Mouse (Mus musculus) MEL (cell line): ENCODE results near the gene Olfr1135. TPM values are rescaled to one million over a fixed set of nuclear protein-coding genes. Genes with fewer than 3 reads are reported as not detected.

Source experiments
- DNase-seq: peaks from one replicate; pipeline ENCODE4 v3.0.0; 2011; ENCODE audit warnings: low read depth, low spot score
- H3K27ac ChIP-seq: 2 replicates; pipeline ENCODE4 v1.5.1; 2012; ENCODE audit warnings: low read depth, mild to moderate bottlenecking, control low read depth, low read length, moderate library complexity; ENCODE audit not compliant: control insufficient read depth
- H3K27me3 ChIP-seq, 2 experiments: fragments of 150-350 bp in 1 of 2; sonication (generic) in 1 of 2; 2 replicates each; pipeline ENCODE4 v1.6.1; 2012; ENCODE audit warnings: low read length in 2 of 2, mild to moderate bottlenecking in 2 of 2, improper control_type of control experiment in 1 of 2, moderate library complexity in 1 of 2; ENCODE audit not compliant: insufficient read depth in 2 of 2, control insufficient read depth in 1 of 2
- H3K36me3 ChIP-seq, 2 experiments: 2 replicates each; pipeline ENCODE4 v1.6.1; 2012 to 2014; ENCODE audit warnings: low read length in 2 of 2, improper control_type of control experiment in 1 of 2, inconsistent platforms in 1 of 2, mild to moderate bottlenecking in 1 of 2; ENCODE audit not compliant: insufficient read depth in 2 of 2, control insufficient read depth in 1 of 2
- H3K4me1 ChIP-seq, 2 experiments: fragments of 150-350 bp in 1 of 2; sonication (generic) in 1 of 2; 2 replicates each; pipeline ENCODE4 v1.6.1; 2012; ENCODE audit warnings: low read length in 2 of 2, improper control_type of control experiment in 1 of 2, mild to moderate bottlenecking in 1 of 2; ENCODE audit not compliant: insufficient read depth in 2 of 2, control insufficient read depth in 1 of 2
- H3K4me3 ChIP-seq, 2 experiments: fragments of 150-350 bp in 1 of 2; sonication (generic) in 1 of 2; 2 replicates each; pipeline ENCODE4 v1.5.1; 2012; ENCODE audit warnings: low read depth in 2 of 2, low read length in 2 of 2, mild to moderate bottlenecking in 2 of 2, moderate library complexity in 2 of 2, control low read depth in 1 of 2, improper control_type of control experiment in 1 of 2; ENCODE audit not compliant: control insufficient read depth in 1 of 2, insufficient read depth in 1 of 2
- H3K79me2 ChIP-seq: 2 replicates; pipeline ENCODE4 v1.6.1; 2012; ENCODE audit warnings: mild to moderate bottlenecking, low read length, moderate library complexity; ENCODE audit not compliant: control insufficient read depth, poor library complexity, insufficient read depth
- H3K9ac ChIP-seq: 2 replicates; pipeline ENCODE4 v1.6.1; 2012; ENCODE audit warnings: low read depth, mild to moderate bottlenecking, control low read depth, low read length, moderate library complexity; ENCODE audit not compliant: control insufficient read depth, poor library complexity, severe bottlenecking
- H3K9me3 ChIP-seq: fragments of 150-350 bp; sonication (generic); replicated peaks from 2 replicates; pipeline ENCODE4 v1.6.1; 2012; ENCODE audit warnings: mild to moderate bottlenecking, low read length, improper control_type of control experiment, moderate library complexity; ENCODE audit not compliant: insufficient read depth
- BHLHE40 ChIP-seq: IDR thresholded peaks from 2 replicates; pipeline ENCODE4 v1.6.1; 2012; ENCODE audit warnings: low read depth, mild to moderate bottlenecking, inconsistent platforms, low read length, improper control_type of control experiment, borderline replicate concordance
- E2F4 ChIP-seq: IDR thresholded peaks from 2 replicates; pipeline ENCODE4 v1.6.1; 2011; ENCODE audit warnings: low read depth, low read length, improper control_type of control experiment, borderline replicate concordance
- ELF1 ChIP-seq: IDR thresholded peaks from 2 replicates; pipeline ENCODE4 v1.6.1; 2014; ENCODE audit warnings: low read depth, mild to moderate bottlenecking, inconsistent platforms, low read length, improper control_type of control experiment, moderate library complexity
- ETS1 ChIP-seq: IDR thresholded peaks from 2 replicates; pipeline ENCODE4 v1.6.1; 2012; ENCODE audit warnings: low read depth, mild to moderate bottlenecking, inconsistent platforms, low read length, improper control_type of control experiment, moderate library complexity
- KAT2A ChIP-seq: conservative IDR thresholded peaks from 2 replicates; pipeline ENCODE4 v1.6.1; 2012; ENCODE audit warnings: low read depth, low read length, improper control_type of control experiment, inconsistent platforms
- MAZ ChIP-seq: IDR thresholded peaks from 2 replicates; pipeline ENCODE4 v1.6.1; 2012; ENCODE audit warnings: low read depth, mild to moderate bottlenecking, inconsistent platforms, low read length, improper control_type of control experiment
- MEF2A ChIP-seq: IDR thresholded peaks from 2 replicates; pipeline ENCODE4 v1.6.1; 2014; ENCODE audit warnings: low read depth, mild to moderate bottlenecking, inconsistent platforms, low read length, improper control_type of control experiment; ENCODE audit not compliant: poor library complexity, insufficient replicate concordance, severe bottlenecking; ENCODE audit errors: extremely low read depth
- MXI1 ChIP-seq: IDR thresholded peaks from 2 replicates; pipeline ENCODE4 v1.6.1; 2011; ENCODE audit warnings: mild to moderate bottlenecking, low read depth, low read length, improper control_type of control experiment
- MYC ChIP-seq: IDR thresholded peaks from 2 replicates; pipeline ENCODE4 v1.6.1; 2011; ENCODE audit warnings: low read depth, mild to moderate bottlenecking, low read length, improper control_type of control experiment, moderate library complexity
- NRF1 ChIP-seq: IDR thresholded peaks from 2 replicates; pipeline ENCODE4 v1.6.1; 2014; ENCODE audit warnings: low read depth, mild to moderate bottlenecking, inconsistent platforms, low read length, improper control_type of control experiment, moderate library complexity; ENCODE audit not compliant: poor library complexity, insufficient read depth, severe bottlenecking
- POLR2A ChIP-seq, 2 experiments: IDR thresholded peaks; 2 replicates each; pipeline ENCODE4 v1.6.1; 2011 to 2012; ENCODE audit warnings: low read length in 2 of 2, mild to moderate bottlenecking in 2 of 2, control low read depth in 1 of 2, improper control_type of control experiment in 1 of 2, low read depth in 1 of 2, moderate library complexity in 1 of 2; ENCODE audit not compliant: control insufficient read depth in 1 of 2, insufficient read depth in 1 of 2, poor library complexity in 1 of 2
- POLR2AphosphoS2 ChIP-seq: IDR thresholded peaks from 2 replicates; pipeline ENCODE4 v1.6.1; 2011; ENCODE audit warnings: low read length, improper control_type of control experiment
- SIN3A ChIP-seq: IDR thresholded peaks from 2 replicates; pipeline ENCODE4 v1.6.1; 2012; ENCODE audit warnings: low read length, improper control_type of control experiment, inconsistent platforms
- SMC3 ChIP-seq: IDR thresholded peaks from 2 replicates; pipeline ENCODE4 v1.6.1; 2011; ENCODE audit warnings: low read depth, low read length, improper control_type of control experiment
- TAL1 ChIP-seq: IDR thresholded peaks from 2 replicates; pipeline ENCODE4 v1.6.1; 2012; ENCODE audit warnings: mild to moderate bottlenecking, inconsistent platforms, low read length, moderate library complexity, mixed read lengths
- TBP ChIP-seq: IDR thresholded peaks from 2 replicates; pipeline ENCODE4 v1.8.0; 2011; ENCODE audit warnings: low read depth, low read length, improper control_type of control experiment
- TCF12 ChIP-seq: IDR thresholded peaks from 2 replicates; pipeline ENCODE4 v1.6.1; 2014; ENCODE audit warnings: low read depth, mild to moderate bottlenecking, inconsistent platforms, low read length, improper control_type of control experiment, moderate library complexity
- USF2 ChIP-seq, 2 experiments: IDR thresholded peaks; 2 replicates each; pipeline ENCODE4 v1.6.1; 2011 to 2012; ENCODE audit warnings: improper control_type of control experiment in 2 of 2, low read length in 2 of 2, borderline replicate concordance in 1 of 2, inconsistent platforms in 1 of 2, low read depth in 1 of 2, mild to moderate bottlenecking in 1 of 2; ENCODE audit not compliant: insufficient read depth in 1 of 2
- ZKSCAN1 ChIP-seq: IDR thresholded peaks from 2 replicates; pipeline ENCODE4 v1.6.1; 2012; ENCODE audit warnings: low read depth, mild to moderate bottlenecking, inconsistent platforms, low read length, improper control_type of control experiment, moderate library complexity
- ZNF384 ChIP-seq: IDR thresholded peaks from 2 replicates; pipeline ENCODE4 v1.6.1; 2012; ENCODE audit warnings: low read depth, mild to moderate bottlenecking, inconsistent platforms, low read length, improper control_type of control experiment
- polyA plus RNA-seq, 2 experiments: library from polyadenylated mRNA; stranded (reverse) in 1 of 2; unstranded in 1 of 2; fragments of >175 nt in 1 of 2; fragments of >200 nt in 1 of 2; gene quantifications; 2 replicates each; pipeline versions ENCODE4 v1.2.1 to v1.2.4; 2012; ENCODE audit warnings: low replicate concordance in 2 of 2, low read depth in 1 of 2; ENCODE audit not compliant: insufficient read length in 2 of 2, insufficient read depth in 1 of 2, missing spikeins in 1 of 2
- total RNA-seq: library from RNA; depleted of rRNA; stranded (reverse); fragments of 300-350 nt; gene quantifications from 2 replicates; pipeline ENCODE4 v1.2.3, GENCODE M21; 2012; rRNA removed

Gene Olfr1135
- not detected in 2 replicates for total RNA-seq
- not detected for polyA plus RNA-seq

DNA sequence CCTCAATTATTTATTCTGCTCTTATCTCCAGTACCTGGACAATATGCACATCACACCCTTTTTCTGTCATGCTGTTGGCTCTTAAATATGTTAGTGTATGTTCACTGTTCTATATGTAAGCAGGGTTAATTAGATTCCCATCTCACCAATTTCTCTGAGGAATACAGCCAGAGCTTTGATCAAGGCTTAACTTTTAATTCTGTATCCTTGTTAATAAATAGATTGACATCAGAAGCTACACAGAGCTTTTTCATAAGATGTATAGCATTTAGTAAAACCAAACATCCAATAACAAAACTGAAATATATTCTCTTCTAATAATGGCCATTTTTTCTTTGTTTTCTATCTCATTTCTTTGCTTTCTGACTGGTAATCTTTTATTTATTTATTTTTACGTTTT, at the start of gene Olfr1135:
TSS of gene Olfr1135 (minus strand) at position 101 of the 400 bp plus-strand sequence.
- Histone ChIP-seq H3K27me3 (no peaks in the 10 kb centered on the region), H3K27ac (no peak within 1 kb of the TSS), H3K9ac (no peak within 1 kb of the TSS), H3K9me3 (no peaks in the 10 kb centered on the region), H3K36me3 (no peaks in the 10 kb centered on the region), H3K4me1 (no peaks in the 10 kb centered on the region), H3K79me2 (no peaks in the 10 kb centered on the region), H3K4me3 (no peak within 1 kb of the TSS)
- TF ChIP-seq SIN3A (no peak), MYC (no peak), SMC3 (no peak), E2F4 (no peak), BHLHE40 (no peak), POLR2AphosphoS2 (no peak), MAZ (no peak), ELF1 (no peak), POLR2A (IDR thresholded peaks at IDR 0.05; ENCODE audit: control insufficient read depth in 1 of 2, insufficient read depth in 1 of 2, low read depth in 1 of 2, low read length in 2 of 2, poor library complexity in 1 of 2) (no peak), ZKSCAN1 (no peak), TAL1 (no peak)
- no peak for DNase-seq

DNA sequence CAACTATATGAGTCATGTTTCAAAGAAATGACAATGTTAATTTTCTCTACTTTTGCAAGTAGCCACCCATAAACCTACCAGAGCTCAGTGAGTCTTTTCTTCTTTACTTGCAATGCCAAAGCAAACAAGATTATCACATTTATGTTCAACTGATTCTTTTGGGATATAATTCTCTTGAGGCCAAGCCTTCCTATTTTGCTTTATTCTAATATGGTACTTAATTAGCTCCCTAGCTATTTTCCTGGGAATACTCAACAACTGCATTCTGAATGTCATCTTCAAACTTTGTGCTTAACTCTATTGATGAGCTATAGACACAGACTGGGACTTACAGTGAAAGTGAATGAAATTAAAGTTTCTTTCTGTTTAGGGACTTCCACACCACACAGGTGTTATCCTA, 39.6 kb upstream of the Olfr1135 start, which contains the start of gene Olfr1137:
TSS of gene Olfr1137 (minus strand) at position 101 of the 400 bp plus-strand sequence.
- Histone ChIP-seq H3K79me2 (no peaks in the 10 kb centered on the region), H3K4me1 (no peaks in the 10 kb centered on the region), H3K27ac (no peak within 1 kb of the TSS), H3K4me3 (no peak within 1 kb of the TSS), H3K9ac (no peak within 1 kb of the TSS), H3K27me3 (no peaks in the 10 kb centered on the region), H3K9me3 (no peaks in the 10 kb centered on the region), H3K36me3 (no peaks in the 10 kb centered on the region)
- TF ChIP-seq ZNF384 (no peak), MXI1 (no peak), TCF12 (no peak), POLR2A (IDR thresholded peaks at IDR 0.05; ENCODE audit: control insufficient read depth in 1 of 2, insufficient read depth in 1 of 2, low read depth in 1 of 2, low read length in 2 of 2, poor library complexity in 1 of 2) (no peak), KAT2A (no peak), ELF1 (no peak), USF2 (IDR thresholded peaks at IDR 0.05; ENCODE audit: borderline replicate concordance in 1 of 2, insufficient read depth in 1 of 2, low read depth in 1 of 2, low read length in 2 of 2) (no peak), NRF1 (no peak), MEF2A (no peak), ETS1 (no peak), TBP (no peak)
- no peak for DNase-seq
